Mouse (Mus musculus): ENCODE data around the gene Fstl1.

DNA sequence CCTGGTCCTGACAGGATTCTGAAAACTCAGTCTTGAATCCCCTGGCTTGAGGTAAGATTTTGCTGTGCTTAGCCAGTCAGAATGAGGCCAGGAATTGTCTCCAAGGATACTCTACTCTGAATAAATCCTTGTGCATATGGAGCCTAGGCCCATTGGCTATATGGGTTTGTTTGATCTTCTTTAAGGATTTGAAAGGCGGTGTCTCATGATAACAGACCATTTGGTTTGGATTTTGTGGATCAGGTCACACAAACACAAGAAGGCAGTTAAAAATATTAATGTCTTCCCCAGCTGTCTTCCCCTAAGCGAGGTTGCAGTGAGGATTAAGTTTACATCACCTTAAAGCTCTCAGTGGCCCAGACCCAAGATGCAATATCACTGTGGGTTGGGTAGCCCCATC, 65.8 kb downstream of the Fstl1 start:
- TF ChIP-seq POLR2A (IDR thresholded peaks at IDR 0.05; ENCODE audit: borderline replicate concordance, control insufficient read depth, low read depth, low read length) (no peak), CTCF (IDR thresholded peaks at IDR 0.05; ENCODE audit: control insufficient read depth, insufficient read depth, low read length) (no peak)
